Mouse (Mus musculus) heart, embryonic 11.5 days (tissue): ENCODE data around the gene Hivep1. TPM values are rescaled to one million over a fixed set of nuclear protein-coding genes. Genes with fewer than 3 reads are reported as not detected.

Source experiments
- ATAC-seq: fragments of 200-750 bp; cut with Nextera tagmentation; replicated peaks from 2 replicates; pipeline ENCODE4 v1.8.0; 2017; ENCODE audit warnings: moderate library complexity; ENCODE audit not compliant: insufficient number of reproducible peaks, low FRiP score, low TSS enrichment
- H3K27ac ChIP-seq: fragments of 300-500 bp; sonication (generic); 2 replicates; pipeline ENCODE4 v1.5.1; 2014; ENCODE audit warnings: mild to moderate bottlenecking, low read depth, low read length
- H3K27me3 ChIP-seq: fragments of 300-500 bp; sonication (generic); 2 replicates; pipeline ENCODE4 v1.6.1; 2014; ENCODE audit warnings: mild to moderate bottlenecking, low read length, mixed read lengths; ENCODE audit not compliant: control insufficient read depth, insufficient read depth
- H3K36me3 ChIP-seq: fragments of 300-500 bp; sonication (generic); 2 replicates; pipeline ENCODE4 v1.6.1; 2014; ENCODE audit warnings: mild to moderate bottlenecking, low read length, moderate library complexity, mixed read lengths; ENCODE audit not compliant: control insufficient read depth, insufficient read depth
- H3K4me1 ChIP-seq: fragments of 300-500 bp; sonication (generic); 2 replicates; pipeline ENCODE4 v1.6.1; 2014; ENCODE audit warnings: low read length; ENCODE audit not compliant: control insufficient read depth, insufficient read depth
- H3K4me2 ChIP-seq: fragments of 300-500 bp; sonication (generic); 2 replicates; pipeline ENCODE4 v1.6.1; 2014; ENCODE audit warnings: mild to moderate bottlenecking, moderate library complexity
- H3K4me3 ChIP-seq: fragments of 300-500 bp; sonication (generic); 2 replicates; pipeline ENCODE4 v1.5.1; 2014; ENCODE audit warnings: low read depth, low read length
- H3K9ac ChIP-seq: fragments of 300-500 bp; sonication (generic); 2 replicates; pipeline ENCODE4 v1.6.1; 2014; ENCODE audit warnings: mild to moderate bottlenecking, low read depth, low read length, moderate library complexity
- H3K9me3 ChIP-seq: fragments of 300-500 bp; sonication (generic); replicated peaks from 2 replicates; pipeline ENCODE4 v1.6.1; 2016; ENCODE audit warnings: low read length; ENCODE audit not compliant: control insufficient read depth
- WGBS: fragments of 180-500 bp; shearing (Covaris S2); extraction: QIAGEN DNeasy Blood & Tissue Kit; methylation state at CpG from one replicate; pipeline ENCODE4 v1.1.7; 2014; ENCODE audit not compliant: insufficient replicate concordance; 5-methylcytosine and 5-hydroxymethylcytosine counted together
- polyA plus RNA-seq: library from polyadenylated mRNA; unstranded; fragments of >200 nt; fragmentation: Nextera tagmentation; extraction: Ambion mirVana; gene quantifications from 2 replicates; pipeline ENCODE4 v1.2.1, GENCODE M21; 2014

Gene Hivep1
- polyA plus RNA-seq, 1 experiment from 2014 or later, result 11.4 TPM

DNA sequence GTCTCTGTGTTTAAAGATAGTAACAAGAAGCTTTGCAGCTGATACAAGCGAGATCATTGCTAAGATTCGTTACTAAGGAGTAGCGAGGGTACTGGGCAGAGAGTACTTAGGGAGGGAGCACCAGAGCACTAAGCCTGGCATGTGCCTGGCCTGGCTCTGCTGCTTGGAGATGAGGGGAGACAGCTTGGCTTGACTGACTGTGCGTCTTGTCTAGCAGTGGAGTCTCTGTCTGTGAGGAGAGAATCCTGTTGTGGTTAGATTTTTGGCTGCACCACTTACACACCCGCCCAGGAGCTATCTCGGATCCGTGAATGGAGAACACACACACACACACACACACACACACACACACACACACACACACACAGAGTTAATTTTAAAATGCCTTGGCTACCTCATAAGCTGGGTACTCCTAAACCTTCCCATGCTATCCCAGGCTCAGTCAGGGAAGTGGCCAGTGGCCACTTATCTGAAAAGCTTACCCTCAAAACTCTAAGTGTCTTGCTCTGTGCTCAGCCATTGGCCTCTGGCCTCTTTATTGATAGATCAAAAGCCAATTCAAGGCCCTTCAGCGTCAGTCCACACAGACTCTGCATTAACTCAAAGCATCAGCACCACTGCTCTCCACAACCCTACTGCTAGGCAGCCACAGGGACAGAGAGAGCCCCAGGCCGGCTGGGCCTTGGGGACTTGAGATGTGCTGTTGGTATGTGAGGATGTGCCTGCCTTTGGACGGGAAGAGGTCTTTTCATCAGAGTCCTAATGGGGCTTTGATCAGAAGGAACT, 28.5 kb downstream of the Hivep1 start:
- no peak for ATAC-seq
- Histone ChIP-seq H3K9me3 (no peaks in the 10 kb centered on the region), H3K4me2 (no peak overlapping the region), H3K36me3 (peaks cover 8% of the 10 kb centered on the region; the same call in 1 of the 2 replicates), H3K27me3 (no peaks in the 10 kb centered on the region), H3K9ac (no peak overlapping the region), H3K27ac (no peak overlapping the region), H3K4me1 (peaks cover 7% of the 10 kb centered on the region; the same call in 1 of the 2 replicates), H3K4me3 (no peak overlapping the region)
- WGBS, result 49% methylated on average over 10 of the region's 10 CpGs

DNA sequence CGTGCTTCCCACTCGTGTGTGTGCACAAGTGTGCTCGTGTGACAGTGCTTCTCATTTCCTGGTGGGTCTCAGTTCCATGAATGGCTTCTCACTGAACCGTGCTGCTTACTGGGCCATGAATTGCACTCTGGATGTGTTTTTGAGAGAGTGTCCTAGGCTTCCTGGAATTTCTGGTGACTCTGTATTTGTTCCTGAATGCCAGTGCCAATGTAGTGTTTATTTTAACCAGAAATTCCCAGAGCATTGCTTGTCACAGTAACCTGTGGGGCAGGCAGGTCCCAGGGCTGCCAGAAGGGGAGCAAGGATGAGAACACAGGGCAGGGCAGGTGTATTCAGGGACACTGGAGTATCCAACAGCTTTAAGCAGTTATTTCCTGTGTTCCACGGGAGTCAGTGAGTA, 36.5 kb downstream of the Hivep1 start:
- ATAC-seq, result no peak
- Histone ChIP-seq H3K4me3 (no peak overlapping the region), H3K36me3 (no peaks in the 10 kb centered on the region), H3K27ac (no peak overlapping the region), H3K4me1 (peaks cover 20% of the 10 kb centered on the region), H3K9ac (no peak overlapping the region), H3K27me3 (no peaks in the 10 kb centered on the region), H3K9me3 (no peaks in the 10 kb centered on the region), H3K4me2 (no peak overlapping the region)
- 67% methylated on average over 5 of the region's 5 CpGs for WGBS

- no peak overlapping the region for H3K4me3 ChIP-seq
Measured at GRCm38 (mm10) chr13:42089025-42089424, 37.2 kb downstream of the Hivep1 start.

DNA sequence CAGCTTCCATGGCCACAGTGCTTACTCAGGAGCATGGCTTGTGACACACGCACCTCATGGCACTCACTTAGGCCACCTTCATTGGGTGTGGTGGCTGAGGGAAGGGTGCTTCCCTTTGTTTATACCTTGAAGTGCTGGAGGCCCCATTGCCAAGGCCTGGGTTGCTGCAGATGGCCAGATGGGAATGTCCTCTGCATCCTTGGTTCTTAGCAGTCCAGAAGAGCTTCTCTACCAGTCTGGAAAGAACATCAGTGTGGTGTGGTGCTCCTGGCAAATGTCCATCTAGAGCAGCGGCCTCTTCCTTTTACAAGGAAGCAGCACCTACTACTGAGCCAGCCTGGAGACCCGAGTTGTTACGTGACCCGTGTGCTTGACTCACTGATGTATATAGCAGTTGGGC, 38.9 kb downstream of the Hivep1 start:
- peaks cover 25% of the 10 kb centered on the region for H3K4me1 ChIP-seq
- no peaks in the 10 kb centered on the region for H3K27me3 ChIP-seq
- no peak overlapping the region for H3K4me3 ChIP-seq
- 87% methylated on average over 5 of the region's 5 CpGs for WGBS
- H3K4me2 ChIP-seq, result no peak overlapping the region
- no peaks in the 10 kb centered on the region for H3K9me3 ChIP-seq
- H3K36me3 ChIP-seq, result no peaks in the 10 kb centered on the region
- ATAC-seq, result no peak
- H3K27ac ChIP-seq, result no peak overlapping the region
- H3K9ac ChIP-seq, result no peak overlapping the region

More at GRCm38 (mm10) chr13:42089025-42089424, 37.2 kb downstream of the Hivep1 start:
- Histone ChIP-seq H3K27me3 (no peaks in the 10 kb centered on the region), H3K9ac (no peak overlapping the region), H3K27ac (no peak overlapping the region), H3K4me2 (no peak overlapping the region), H3K36me3 (no peaks in the 10 kb centered on the region), H3K4me1 (peaks cover 22% of the 10 kb centered on the region), H3K9me3 (no peaks in the 10 kb centered on the region)
- no peak for ATAC-seq
- WGBS, result 62% methylated on average over 8 of the region's 8 CpGs

- no peaks in the 10 kb centered on the region for H3K36me3 ChIP-seq
- H3K27ac ChIP-seq, result no peak overlapping the region
Measured at GRCm38 (mm10) chr13:42092392-42093139, 40.7 kb downstream of the Hivep1 start.

GRCm38 (mm10) chr13:42093268-42094042, 41.6 kb downstream of the Hivep1 start:
- 0 out of 2 replicates have a peak overlapping the region, but pooled peaks have one; percentile 6 for H3K27ac ChIP-seq
- peaks cover 33% of the 10 kb centered on the region for H3K4me1 ChIP-seq
- no peak overlapping the region for H3K4me2 ChIP-seq
- no peak for ATAC-seq
- H3K4me3 ChIP-seq, result no peak overlapping the region
- H3K9me3 ChIP-seq, result no peaks in the 10 kb centered on the region
- H3K36me3 ChIP-seq, result no peaks in the 10 kb centered on the region
- 0 out of 2 replicates have a peak overlapping the region, but pooled peaks have one; percentile 46 for H3K9ac ChIP-seq
- WGBS, result 53% methylated on average over 12 of the region's 12 CpGs
- no peaks in the 10 kb centered on the region for H3K27me3 ChIP-seq

More at GRCm38 (mm10) chr13:42092392-42093139, 40.7 kb downstream of the Hivep1 start:
- Histone ChIP-seq H3K9ac (no peak overlapping the region), H3K9me3 (no peaks in the 10 kb centered on the region), H3K27me3 (no peaks in the 10 kb centered on the region), H3K4me2 (no peak overlapping the region), H3K4me1 (peaks cover 33% of the 10 kb centered on the region), H3K4me3 (no peak overlapping the region)
- ATAC-seq, result no peak
- WGBS, result 57% methylated on average over 8 of the region's 8 CpGs

- H3K4me3 ChIP-seq, result no peak overlapping the region
- H3K4me2 ChIP-seq, result peak overlapping the region; percentile 2; the same call in 1 of the 2 replicates
- H3K27ac ChIP-seq, result peak overlapping the region; percentile 63
- H3K4me1 ChIP-seq, result peaks cover 32% of the 10 kb centered on the region
- no peak for ATAC-seq
- H3K36me3 ChIP-seq, result no peaks in the 10 kb centered on the region
- H3K27me3 ChIP-seq, result no peaks in the 10 kb centered on the region
- no peaks in the 10 kb centered on the region for H3K9me3 ChIP-seq
- 53% methylated on average over 10 of the region's 10 CpGs for WGBS
- H3K9ac ChIP-seq, result no peak overlapping the region
Measured at GRCm38 (mm10) chr13:42095826-42096515, 44.1 kb downstream of the Hivep1 start.

- Histone ChIP-seq H3K4me2 (no peak overlapping the region), H3K27ac (no peak overlapping the region), H3K4me3 (no peak overlapping the region), H3K27me3 (no peaks in the 10 kb centered on the region), H3K4me1 (peaks cover 33% of the 10 kb centered on the region), H3K36me3 (no peaks in the 10 kb centered on the region), H3K9ac (no peak overlapping the region), H3K9me3 (no peaks in the 10 kb centered on the region)
- ATAC-seq, result no peak
Measured at GRCm38 (mm10) chr13:42097109-42097508, 45.3 kb downstream of the Hivep1 start.
